Mouse (Mus musculus) layer of hippocampus, postnatal 10 days (tissue): Measurements from ENCODE around the gene Tnfrsf1a. TPM values are rescaled to one million over a fixed set of nuclear protein-coding genes. Genes with fewer than 3 reads are reported as not detected.

ENCODE experiments used
- DNase-seq, 2 experiments: peaks; one replicate each; pipeline ENCODE4 v3.0.0; 2021; ENCODE audit warnings: low spot score in 2 of 2
- total RNA-seq, 2 experiments: library from RNA; stranded (reverse); gene quantifications; 2 replicates each; pipeline ENCODE4 v1.2.3; 2021

The Tnfrsf1a gene
- total RNA-seq, 2 experiments from 2014 or later, result 12.6 to 13.8 TPM

DNA sequence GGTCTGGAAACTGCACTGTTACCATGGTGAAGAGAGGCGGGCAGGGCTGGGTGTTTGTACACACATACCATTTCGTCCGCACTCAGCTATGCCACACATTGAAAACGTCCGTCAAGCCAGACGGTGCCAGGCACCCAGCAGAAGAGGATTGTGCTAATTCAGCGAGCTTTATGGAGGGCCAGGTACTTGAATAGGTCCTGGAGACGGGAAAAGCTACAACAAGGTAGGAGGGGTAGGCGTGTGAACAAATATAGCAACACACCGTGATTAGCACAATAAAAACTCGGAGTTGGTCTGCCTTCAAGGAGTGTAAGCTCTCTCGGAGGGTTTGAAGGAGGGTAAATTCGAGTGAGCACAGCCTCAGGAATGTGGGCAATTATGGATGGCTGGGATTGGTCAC, 26.4 kb upstream of the Tnfrsf1a start:
- no peak for DNase-seq

DNA sequence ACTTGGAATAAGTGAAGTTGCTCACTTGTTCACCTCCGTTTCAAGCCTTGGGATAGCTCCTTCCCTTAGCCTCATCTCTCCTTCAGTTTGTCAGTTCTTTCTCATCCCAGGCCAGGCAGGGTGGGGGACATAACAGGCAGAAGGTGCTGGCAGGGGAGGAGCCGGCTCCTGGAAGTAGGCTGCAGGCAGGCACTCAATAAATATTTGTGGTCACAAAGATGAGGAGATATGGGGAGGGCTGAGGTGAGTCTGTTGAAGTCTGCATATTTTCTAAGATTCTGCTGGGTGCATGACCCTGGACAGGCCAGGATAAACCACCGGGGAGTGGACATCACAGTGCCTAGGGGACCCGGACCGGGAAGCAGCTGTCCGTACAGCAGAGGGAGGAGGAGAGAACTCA, 25.6 kb upstream of the Tnfrsf1a start:
- no peak for DNase-seq

DNA sequence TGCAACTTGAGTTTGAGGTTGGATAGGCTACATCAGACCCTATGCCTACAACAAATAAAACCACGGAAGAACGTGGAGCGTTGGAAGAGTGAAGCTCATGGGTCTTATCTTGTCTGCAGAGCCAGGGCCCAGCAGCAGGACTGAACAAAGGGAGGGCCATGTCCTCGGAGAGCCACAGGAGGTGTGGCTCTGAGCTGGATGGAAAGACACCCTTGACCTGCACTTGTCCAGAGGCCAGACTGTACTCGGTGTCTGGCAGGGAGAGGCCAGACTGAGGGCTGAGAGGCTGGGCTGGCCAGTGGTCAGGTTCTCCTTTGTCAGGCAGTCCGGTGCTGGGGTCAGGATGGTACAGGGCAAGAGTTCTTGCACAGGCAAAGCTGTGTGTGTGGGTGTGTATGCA, 23.8 kb upstream of the Tnfrsf1a start:
- no peak for DNase-seq

DNA sequence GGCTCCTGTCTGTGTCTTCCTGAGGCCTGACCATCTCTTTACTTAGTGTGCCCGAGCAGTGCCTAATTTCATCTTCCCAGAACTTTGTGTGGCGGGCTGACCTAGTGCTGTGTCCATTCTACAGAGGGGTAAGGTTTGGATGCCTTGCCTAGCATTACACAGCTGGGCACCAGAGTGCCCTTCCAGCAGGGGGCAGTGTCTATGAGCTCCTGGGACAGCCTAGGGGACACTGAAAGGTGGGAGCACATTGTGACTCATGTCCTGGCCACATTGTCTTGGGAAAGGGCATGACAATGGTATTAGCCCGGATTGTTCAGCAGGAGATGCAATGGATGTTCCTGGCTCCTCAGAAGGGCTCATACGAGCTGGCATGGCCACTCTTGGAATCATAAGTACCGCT, 20.9 kb upstream of the Tnfrsf1a start:
- DNase-seq, result no peak

DNA sequence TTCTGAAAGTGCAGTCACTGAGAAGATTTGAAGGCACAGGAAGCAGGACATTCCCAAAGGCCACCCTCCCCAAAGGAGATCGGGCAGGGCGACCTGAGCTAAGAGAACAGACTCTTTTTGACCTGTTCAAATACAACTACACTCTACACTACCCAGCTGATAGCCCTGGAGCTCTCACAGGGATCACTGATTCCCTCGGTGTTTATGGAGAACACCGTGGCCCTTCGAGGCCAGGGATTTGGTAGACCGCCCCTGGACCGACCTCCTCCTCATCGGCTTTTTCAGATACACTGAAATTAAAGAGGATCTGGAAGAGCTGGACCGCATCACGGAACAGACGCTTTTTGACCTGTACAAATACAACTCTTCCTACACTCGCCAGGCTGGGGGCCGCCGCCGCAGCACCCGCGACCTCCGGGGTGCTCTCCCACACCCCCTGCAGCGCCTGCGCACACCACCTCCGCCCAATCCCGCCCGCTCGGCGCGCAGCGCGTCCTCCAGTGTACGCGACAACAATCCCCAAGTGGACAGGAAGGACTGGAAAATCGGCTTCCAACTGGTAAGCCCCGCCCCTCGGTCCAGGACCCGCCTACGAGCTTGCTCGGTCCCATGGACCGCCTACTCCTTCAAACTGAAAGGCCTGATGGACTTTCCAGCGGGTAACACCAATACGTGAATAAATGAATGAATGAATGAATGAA, 18.4 kb upstream of the Tnfrsf1a start:
- DNase-seq, result peak; percentile 71 to 82

DNA sequence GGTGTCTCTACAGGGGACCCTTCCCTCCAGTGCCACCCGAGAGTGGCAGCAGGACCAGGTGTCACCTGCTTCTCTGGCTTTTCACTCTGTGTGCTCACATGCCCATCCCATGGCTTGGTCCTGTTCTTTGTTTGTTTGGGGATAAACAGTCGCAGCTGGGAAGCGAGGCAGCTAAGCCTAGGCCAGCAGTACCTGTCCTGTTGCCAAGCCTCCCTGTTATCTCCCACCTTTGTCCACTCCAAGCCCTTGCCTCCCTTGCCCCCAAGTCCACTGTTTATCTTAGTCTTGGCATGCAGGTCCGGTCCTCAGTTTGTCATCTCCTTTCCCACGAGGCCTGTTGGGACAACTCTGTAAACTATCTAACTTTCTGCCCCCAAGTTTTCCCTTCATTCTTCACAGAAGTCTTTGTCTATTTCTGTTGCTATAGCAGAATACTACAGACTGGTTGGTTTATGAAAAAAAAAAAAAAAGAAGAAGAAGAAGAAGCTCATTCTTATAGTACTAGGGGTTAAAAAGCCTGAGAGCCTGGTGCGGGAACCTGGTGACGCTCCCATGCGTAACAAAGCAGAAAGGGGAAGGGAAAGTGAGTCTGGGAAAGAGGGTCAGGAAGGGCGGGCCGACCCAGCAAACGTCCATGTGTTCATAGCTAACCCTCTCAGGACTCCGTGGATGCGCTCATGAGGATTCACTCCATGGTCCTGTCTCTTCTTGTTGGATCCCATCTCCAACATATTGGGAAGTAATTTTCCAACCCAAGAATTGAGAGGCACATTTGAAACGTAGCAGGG, 15.9 kb upstream of the Tnfrsf1a start:
- no peak for DNase-seq

DNA sequence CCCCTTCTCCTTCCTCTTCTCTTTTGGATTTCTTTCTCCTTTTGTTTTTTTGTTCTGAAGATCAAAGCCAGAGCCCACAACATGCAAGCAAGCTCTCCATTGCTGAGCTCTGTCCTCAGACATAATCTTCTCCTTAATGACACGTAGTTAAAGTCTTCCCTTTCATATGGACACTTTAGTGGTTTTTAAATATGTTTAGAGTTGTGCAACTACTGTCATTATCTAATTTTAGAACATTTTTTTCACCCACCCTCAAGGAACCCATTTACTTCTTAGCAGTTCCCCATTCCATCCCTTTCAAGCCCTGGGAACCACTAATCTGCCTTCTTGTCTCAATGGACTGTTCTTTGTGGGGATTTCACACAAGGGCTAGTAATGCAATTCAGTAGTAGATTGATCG, 14.8 kb upstream of the Tnfrsf1a start:
- DNase-seq, result no peak

DNA sequence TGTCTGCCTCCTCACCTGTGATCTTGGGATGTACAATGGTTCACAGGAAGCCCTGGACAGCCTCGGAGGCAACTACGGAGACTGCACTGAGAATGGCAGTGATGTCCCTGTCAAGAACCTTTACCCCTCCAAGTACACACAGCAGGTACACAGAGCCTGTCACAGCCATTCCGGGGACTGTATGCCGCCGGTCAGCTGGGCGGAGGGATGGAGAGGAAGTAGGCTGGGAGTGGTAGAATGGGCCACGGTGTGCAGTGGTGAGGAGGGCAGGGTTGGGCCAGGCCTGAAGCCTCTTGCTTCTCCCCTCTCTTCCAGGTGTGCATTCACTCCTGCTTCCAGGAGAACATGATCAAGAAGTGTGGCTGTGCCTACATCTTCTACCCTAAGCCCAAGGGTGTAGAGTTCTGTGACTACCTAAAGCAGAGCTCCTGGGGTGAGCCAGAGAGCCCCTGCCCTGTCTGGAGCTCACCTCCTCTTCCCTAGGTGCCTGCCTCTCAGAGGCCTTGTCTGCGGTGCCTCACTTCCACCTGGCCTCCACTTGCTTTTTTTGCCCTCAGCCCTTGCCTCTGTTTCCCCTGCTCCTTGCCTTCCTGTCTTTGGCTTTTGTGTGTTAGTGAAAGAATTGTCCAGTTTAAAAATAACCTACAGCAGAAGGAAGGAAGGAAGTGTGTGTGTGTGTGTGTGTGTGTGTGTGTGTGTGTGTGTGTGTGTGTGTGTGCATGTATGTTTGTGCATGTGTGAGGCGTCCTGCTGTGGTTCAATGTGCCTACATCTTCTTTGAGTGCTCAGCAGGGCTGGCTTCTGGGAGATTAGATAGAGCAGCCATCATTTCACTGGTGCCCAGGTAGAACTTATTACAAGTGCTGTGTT, 10.1 kb upstream of the Tnfrsf1a start:
- no peak for DNase-seq

DNA sequence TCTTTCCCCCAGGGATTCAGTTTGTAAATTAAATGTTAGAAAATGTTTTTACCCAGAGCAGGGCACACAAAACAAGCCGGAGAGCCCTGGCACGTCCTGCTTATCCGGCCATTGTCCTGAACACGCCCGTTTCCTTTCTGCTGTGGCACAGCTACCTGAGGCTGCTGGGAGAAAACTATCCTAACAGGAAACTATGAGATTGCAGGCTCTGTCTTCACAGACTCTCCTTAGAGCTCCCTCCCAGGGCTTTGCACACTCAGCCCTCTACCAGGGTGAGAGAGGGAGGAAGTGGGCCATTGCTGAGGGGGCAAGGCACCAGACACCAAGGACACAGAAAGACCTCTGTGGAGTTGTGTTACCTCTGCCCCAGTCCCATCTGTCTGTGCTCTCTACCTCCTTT, 8.9 kb upstream of the Tnfrsf1a start:
- no peak for DNase-seq

DNA sequence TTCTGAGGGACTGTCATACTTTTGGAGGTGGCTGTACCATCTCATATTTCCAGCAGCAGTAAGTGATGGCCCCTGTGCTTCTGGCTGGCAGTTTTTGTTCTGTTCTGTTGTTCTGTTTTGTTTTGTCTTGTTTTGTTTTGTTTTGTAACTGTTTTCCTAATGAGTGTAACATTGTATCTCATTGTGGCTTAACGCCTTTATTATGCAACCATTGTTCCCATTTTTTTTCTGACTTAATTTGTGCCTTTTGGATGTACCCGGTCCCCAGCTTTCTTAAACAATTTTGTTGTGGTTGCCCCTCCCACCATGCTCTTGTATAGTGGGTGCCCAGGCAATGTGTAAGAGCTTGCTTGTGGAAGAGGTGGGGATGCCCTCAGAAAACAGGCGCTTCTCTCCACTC, 7.0 kb upstream of the Tnfrsf1a start:
- DNase-seq, result no peak

DNA sequence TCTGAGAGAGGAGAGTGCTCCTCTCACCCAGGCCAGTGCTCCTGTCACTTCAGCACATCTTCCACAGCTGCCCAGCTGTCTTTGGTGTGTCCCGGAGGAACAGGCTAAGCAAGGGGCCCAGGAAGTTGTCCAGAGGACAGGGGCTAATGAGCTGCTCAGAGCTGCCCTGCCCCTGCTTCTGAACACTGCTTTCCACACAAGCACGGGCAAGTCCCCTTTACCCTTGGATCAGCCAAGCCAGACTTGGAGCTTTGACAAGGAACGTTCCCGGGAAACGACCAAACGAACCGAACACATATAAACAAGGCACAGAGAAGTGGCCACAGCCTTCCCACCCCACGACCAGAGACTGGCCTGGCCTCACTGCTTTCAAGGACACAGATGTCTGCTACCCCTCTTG, 5.1 kb upstream of the Tnfrsf1a start:
- DNase-seq, result peak in 1 of 2 experiments; percentile 40

DNA sequence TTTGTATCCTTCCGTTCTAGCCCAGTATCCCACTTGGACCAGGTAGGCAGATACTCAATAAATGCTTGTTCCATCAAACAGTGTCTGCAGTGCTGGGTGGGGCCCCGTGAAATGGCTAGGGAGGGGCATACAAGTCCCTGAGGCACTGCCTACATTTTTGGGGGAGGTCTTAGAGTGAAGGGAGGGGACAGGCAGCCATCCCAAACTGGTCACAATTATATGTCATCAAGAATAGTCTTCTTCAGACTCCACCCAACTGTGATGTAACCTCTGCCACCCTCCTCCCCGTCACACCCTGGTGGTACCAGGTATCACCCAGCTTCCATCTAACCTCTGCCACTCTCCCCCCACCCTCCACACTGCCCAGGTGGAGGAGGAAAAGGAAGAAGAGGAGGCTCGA, 4.3 kb upstream of the Tnfrsf1a start:
- DNase-seq, result no peak

DNA sequence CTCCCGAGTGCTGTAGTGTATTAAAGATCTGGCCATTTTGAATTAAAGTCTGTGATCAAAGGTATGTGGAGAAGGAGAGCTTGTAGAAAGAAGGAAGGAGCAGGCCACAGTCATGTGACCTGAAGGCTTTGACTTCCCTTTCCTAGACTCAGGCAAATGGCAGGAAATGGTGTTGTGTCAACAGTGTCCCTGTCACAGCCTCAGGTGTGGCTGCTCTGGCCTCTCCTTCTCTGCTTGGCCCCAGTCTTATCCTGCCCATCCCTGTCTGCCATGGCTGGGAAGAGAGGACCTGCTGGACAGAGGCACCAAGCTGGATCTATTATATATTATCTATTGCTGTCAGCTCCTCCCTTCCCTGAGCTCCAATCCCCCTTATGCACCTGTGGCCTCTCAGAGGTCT, 3.5 kb upstream of the Tnfrsf1a start:
- no peak for DNase-seq

DNA sequence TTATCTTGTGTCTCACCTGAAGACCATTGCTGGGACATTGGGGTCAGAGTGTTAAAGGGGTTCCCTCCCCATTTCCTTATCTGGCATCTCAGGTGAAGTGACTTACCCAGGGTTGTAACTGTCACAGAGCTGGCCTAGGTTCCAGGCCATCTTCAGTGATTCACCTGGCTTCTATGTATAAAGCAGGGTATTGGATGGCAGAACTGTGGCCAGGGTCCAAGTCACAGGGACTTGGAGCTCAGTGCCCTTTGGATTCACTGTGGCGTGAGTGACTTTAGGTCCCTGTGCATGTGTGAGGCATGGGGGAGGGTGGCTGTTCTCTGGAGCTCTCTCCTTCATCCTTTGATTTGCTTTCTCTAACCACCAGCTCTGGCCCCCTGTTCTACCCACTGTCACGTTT, 3.1 kb upstream of the Tnfrsf1a start:
- DNase-seq, result no peak

DNA sequence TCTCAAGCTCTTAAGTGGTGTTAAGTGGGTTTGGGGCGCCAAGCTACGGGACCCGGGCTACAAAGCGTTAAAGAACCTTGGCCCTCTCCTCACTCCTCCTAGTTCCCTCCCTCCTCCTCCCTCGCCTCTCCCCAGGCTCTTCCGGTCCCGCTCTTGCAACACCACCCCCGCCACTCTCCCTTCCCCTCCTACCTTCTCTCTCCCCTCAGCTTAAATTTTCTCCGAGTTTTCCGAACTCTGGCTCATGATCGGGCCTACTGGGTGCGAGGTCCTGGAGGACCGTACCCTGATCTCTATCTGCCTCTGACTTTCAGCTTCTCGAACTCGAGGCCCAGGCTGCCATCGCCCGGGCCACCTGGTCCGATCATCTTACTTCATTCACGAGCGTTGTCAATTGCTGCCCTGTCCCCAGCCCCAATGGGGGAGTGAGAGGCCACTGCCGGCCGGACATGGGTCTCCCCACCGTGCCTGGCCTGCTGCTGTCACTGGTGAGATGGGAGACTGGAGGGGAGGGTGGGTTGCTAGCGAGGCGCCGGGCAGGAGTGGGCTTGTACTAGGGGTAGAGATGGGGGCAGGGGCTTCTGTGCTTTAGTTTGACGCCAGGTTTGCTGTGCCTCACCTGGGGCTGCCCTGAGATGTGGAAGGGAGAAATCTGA, 541 bp downstream of the Tnfrsf1a start:
- peak in 1 of 2 experiments; percentile 35 for DNase-seq

DNA sequence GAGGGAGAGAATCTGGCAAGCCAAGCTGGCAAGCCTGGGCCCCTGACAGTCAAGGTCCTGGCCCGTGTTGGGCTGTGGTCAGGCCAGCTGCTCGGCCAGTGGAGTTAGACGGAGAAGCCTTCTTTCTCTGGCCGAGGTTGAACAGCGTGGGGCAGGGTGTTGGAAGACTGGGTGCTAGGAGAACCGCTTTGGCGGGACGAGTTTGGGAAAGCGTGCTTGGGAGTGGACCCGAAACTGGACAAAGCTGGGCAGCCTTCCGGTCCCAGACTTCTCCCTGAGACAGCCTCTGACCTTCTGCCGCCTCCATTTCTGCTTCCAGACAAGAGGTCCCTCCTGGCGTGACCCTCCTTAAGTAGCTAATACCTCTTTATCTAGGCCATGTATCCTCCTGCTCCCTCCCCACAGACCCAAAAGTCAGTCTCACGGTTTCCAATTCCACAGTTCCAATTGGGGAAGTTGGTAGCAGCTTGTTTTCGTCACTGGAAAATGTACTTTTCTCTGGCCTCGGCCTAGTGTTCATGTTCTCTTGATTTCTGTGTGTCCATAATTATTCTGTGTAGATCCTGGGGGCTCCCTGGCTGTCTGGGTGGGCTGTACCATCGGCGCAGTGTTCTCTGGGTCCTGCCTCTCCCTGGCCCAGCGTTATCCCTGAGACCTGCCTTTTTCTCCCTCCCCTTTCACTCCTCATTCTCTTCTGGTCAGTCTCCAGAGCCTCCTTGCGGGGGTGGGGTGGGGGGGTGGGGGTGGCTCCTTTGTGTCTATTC, 1.3 kb downstream of the Tnfrsf1a start:
- no peak for DNase-seq

DNA sequence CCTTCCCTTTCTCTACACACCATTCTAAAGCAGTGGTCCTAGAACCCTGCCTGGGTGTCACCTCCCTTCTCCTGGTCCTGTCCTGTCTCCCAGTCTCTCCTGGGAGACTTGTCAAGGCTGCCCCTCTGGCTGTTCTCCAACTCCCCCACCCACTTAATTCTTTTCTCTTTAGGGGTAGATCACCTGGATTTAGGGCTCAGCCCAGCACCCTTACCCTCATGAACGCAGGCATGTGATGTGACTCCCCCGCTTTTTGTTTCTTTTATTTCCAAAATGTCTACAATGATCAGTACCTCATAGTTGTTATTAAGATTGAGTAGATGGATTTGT, 1.8 kb downstream of the Tnfrsf1a start:
- DNase-seq, result no peak

DNA sequence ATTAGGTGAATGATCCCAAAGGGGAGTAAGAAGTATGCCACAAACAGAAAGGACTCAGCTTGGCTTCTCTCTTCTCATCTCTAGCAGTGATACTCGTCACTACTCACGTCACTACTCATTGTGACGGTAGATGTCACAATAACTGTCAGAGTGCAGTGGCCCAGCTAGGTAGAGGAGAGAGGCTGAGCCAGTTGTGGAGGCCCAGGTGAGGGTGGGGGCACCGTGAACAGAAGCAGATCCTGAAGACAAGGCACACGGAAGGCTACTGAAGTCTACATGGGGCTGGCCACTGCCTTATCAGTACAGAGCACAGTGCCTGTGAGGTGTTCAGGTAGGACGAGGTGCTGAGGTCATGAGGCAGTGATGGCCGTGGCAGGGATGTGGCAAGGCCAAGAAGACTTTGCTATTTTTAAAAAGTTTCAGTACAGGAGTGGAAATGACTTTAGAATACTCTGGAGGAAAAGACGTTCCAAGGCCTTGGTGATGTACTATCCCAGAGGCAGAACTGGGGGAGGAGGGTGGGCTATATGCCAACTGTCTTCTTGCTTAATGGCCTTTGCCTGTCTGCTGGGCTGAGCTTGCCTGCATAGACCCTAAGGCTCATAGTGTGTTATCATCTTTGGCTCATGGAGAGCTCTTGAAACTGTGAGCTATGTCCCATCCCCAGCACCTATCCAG, 2.3 kb downstream of the Tnfrsf1a start:
- no peak for DNase-seq

DNA sequence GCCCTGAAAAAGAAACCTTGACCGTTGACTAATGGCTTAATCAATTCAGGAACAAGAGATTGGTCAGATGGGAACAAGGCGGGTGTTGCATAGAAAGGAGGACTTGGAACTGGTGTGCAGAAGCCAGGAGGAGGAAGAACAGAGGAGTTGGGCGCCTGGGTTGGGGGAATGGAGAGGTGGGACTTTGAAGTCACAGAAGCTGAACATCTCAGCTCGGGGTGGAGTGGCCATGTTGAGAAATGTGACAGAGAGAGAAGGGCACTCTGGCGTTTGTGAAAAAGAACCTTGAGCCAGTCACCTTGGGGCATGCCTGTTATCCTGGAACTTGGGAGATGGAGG, 2.9 kb downstream of the Tnfrsf1a start:
- DNase-seq, result no peak

DNA sequence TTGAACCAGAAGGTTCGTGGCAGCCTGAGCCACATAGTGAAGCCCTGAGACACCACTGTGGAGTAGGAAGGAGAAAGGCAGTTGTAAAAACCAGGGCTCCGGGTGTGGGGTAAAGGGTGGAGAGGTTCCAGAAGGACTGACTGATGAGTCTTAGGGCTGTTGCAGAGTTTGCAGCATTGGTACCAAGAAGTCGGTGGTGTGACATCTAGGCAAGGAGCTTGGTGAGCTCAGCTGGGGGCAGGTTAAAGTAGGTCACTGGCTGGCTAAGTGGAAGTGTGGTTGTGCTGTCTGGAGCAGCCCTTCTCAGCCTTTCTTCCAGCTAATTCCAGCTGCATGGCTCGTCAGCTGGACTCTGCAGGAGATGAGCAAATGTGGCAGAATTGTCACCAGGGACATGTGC, 3.6 kb downstream of the Tnfrsf1a start:
- no peak for DNase-seq
